Mouse (Mus musculus) midbrain, embryonic 16.5 days (tissue): ENCODE measurements at regions not wholly inside any gene's neighbourhood (a gene's known extent, or its start where the extent isn't known, plus 50 kb on each side); places are given as distances from the start of the nearest gene placed in this dataset.
A peak's percentile ranks its signal among the peaks of the same experiment; 100 is the strongest.

Experiments
- ATAC-seq: fragments of 200-750 bp; cut with Nextera tagmentation; 2 replicates; pipeline ENCODE4 v1.8.0; 2017; ENCODE audit warnings: moderate TSS enrichment
- H3K27ac ChIP-seq: fragments of 300-500 bp; sonication (generic); 2 replicates; pipeline ENCODE4 v1.5.1; 2014; ENCODE audit warnings: mild to moderate bottlenecking, low read length, mixed read lengths
- H3K27me3 ChIP-seq: fragments of 300-500 bp; sonication (generic); 2 replicates; pipeline ENCODE4 v1.6.1; 2014; ENCODE audit warnings: low read depth, low read length, mixed read lengths; ENCODE audit not compliant: control insufficient read depth, insufficient read depth
- H3K36me3 ChIP-seq: fragments of 300-500 bp; sonication (generic); 2 replicates; pipeline ENCODE4 v1.6.1; 2014; ENCODE audit warnings: mild to moderate bottlenecking, low read length, moderate library complexity, mixed read lengths; ENCODE audit not compliant: control insufficient read depth, insufficient read depth
- H3K4me1 ChIP-seq: fragments of 300-500 bp; sonication (generic); 2 replicates; pipeline ENCODE4 v1.6.1; 2014; ENCODE audit warnings: mild to moderate bottlenecking, low read length, mixed read lengths; ENCODE audit not compliant: control insufficient read depth, insufficient read depth
- H3K4me2 ChIP-seq: fragments of 300-500 bp; sonication (generic); 2 replicates; pipeline ENCODE4 v1.6.1; 2014; ENCODE audit warnings: mild to moderate bottlenecking, low read length, mixed read lengths
- H3K4me3 ChIP-seq: fragments of 300-500 bp; sonication (generic); 2 replicates; pipeline ENCODE4 v1.5.1; 2014; ENCODE audit warnings: low read depth, mild to moderate bottlenecking, low read length, moderate library complexity, mixed read lengths
- H3K9ac ChIP-seq: fragments of 300-500 bp; sonication (generic); 2 replicates; pipeline ENCODE4 v1.6.1; 2014; ENCODE audit warnings: low read depth, low read length, mixed read lengths
- H3K9me3 ChIP-seq: fragments of 300-500 bp; sonication (generic); replicated peaks from 2 replicates; pipeline ENCODE4 v1.6.1; 2014; ENCODE audit warnings: mild to moderate bottlenecking, low read length, mixed read lengths; ENCODE audit not compliant: control insufficient read depth, poor library complexity, severe bottlenecking
- WGBS: fragments of 180-500 bp; shearing (Covaris S2); extraction: QIAGEN DNeasy Blood & Tissue Kit; methylation state at CpG from one replicate; pipeline ENCODE4 v1.1.7; 2014; 5-methylcytosine and 5-hydroxymethylcytosine counted together

DNA sequence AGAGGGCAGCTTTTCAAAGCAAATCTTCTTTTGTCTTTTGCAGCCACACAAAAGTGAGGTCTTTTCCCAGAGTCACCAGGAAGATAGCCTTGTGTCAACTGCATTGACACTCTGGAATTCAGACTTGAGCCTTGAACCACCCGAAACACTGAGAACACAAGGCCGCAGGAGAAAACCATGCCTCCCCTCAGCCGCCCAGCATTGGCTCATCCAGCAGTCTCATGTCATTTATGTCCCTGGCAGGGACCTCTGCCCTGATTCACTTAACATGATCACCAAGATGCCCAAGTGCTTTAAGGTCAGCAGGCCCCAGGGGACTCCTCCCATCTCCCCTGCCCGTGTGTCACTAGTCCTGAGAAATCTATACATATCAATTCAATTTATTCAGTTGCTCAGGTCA, 173.1 kb upstream of the Kdm8 start:
- 68% methylated on average over 4 of the region's 4 CpGs for WGBS
- no peak overlapping the region for H3K9ac ChIP-seq
- no peak for ATAC-seq

GRCm38 (mm10) chr7:125281371-125281770, 163.1 kb upstream of the Kdm8 start:
- no peak overlapping the region for H3K4me2 ChIP-seq
- no peaks in the 10 kb centered on the region for H3K4me1 ChIP-seq
- no peaks in the 10 kb centered on the region for H3K36me3 ChIP-seq
- no peaks in the 10 kb centered on the region for H3K9me3 ChIP-seq
- H3K9ac ChIP-seq: no peak overlapping the region
- no peaks in the 10 kb centered on the region for H3K27me3 ChIP-seq
- ATAC-seq: no peak
- H3K27ac ChIP-seq: no peak overlapping the region
- no peak overlapping the region for H3K4me3 ChIP-seq
- whole genome bisulfite sequencing: 82% methylated on average over 3 of the region's 3 CpGs

More for the DNA sequence above, 173.1 kb upstream of the Kdm8 start:
- H3K4me1 ChIP-seq: no peaks in the 10 kb centered on the region
- no peak overlapping the region for H3K4me3 ChIP-seq
- H3K9me3 ChIP-seq: no peaks in the 10 kb centered on the region
- H3K27ac ChIP-seq: no peak overlapping the region
- no peaks in the 10 kb centered on the region for H3K36me3 ChIP-seq
- H3K4me2 ChIP-seq: no peak overlapping the region
- H3K27me3 ChIP-seq: no peaks in the 10 kb centered on the region

GRCm38 (mm10) chr7:125295226-125295625, 149.2 kb upstream of the Kdm8 start:
- no peak overlapping the region for H3K27ac ChIP-seq
- H3K36me3 ChIP-seq: no peaks in the 10 kb centered on the region
- no peak overlapping the region for H3K4me3 ChIP-seq
- ATAC-seq: no peak
- 67% methylated on average over 2 of the region's 2 CpGs for WGBS
- no peaks in the 10 kb centered on the region for H3K27me3 ChIP-seq
- H3K4me2 ChIP-seq: no peak overlapping the region
- H3K9ac ChIP-seq: no peak overlapping the region
- H3K9me3 ChIP-seq: no peaks in the 10 kb centered on the region
- H3K4me1 ChIP-seq: no peaks in the 10 kb centered on the region

GRCm38 (mm10) chr7:125308433-125308832, 136.0 kb upstream of the Kdm8 start:
- Histone ChIP-seq H3K9me3 (no peaks in the 10 kb centered on the region), H3K9ac (no peak overlapping the region), H3K27me3 (no peaks in the 10 kb centered on the region), H3K4me1 (peaks cover 9% of the 10 kb centered on the region), H3K4me2 (no peak overlapping the region), H3K36me3 (no peaks in the 10 kb centered on the region), H3K27ac (peak overlapping the region; percentile 32; the same call in 1 of the 2 replicates), H3K4me3 (no peak overlapping the region)
- no peak for ATAC-seq
- WGBS: 58% methylated on average over 3 of the region's 3 CpGs

DNA sequence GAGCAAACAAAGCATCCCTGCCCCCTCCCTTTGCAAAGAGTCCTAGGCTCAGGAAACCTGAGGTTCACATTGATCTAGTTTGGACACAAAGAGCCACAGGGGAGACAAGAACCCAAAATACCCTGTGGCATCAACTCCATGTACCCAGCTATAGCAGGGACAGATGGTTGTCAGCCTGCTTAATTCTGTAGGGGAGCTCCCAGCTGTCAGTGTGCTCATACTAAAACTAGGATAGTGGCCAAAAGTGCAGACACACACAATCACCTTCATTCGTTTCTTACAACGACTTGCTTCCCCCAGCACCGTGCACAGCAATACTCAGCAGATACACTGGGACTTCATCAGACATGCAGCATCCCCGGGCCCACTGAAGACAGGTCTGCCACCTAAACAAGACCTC, 133.5 kb upstream of the Kdm8 start:
- Histone ChIP-seq H3K27me3 (no peaks in the 10 kb centered on the region), H3K27ac (no peak overlapping the region), H3K4me3 (no peak overlapping the region), H3K4me1 (peaks cover 9% of the 10 kb centered on the region), H3K9me3 (no peaks in the 10 kb centered on the region), H3K36me3 (no peaks in the 10 kb centered on the region), H3K4me2 (no peak overlapping the region), H3K9ac (no peak overlapping the region)
- no peak for ATAC-seq
- 80% methylated on average over 4 of the region's 4 CpGs for WGBS

DNA sequence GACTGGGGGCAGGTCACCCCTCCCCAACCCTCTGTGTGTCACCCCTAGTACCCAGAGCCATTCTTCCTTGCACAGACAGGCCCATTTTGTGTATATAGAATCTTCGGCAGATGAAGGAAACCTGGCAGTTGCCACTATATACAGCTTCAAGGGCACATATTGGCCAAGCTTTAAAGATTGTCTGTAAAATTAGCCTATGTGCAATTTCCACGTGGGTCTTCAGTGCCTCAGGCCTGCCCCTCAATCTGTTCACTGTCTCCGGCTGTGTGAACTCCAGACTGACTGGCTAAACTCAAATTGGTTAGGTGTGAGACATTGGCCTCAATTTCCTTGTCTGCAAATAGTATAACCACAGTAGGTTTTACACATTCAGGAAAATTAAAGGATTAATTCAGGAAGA, 130.9 kb upstream of the Kdm8 start:
- Histone ChIP-seq H3K4me2 (no peak overlapping the region), H3K4me1 (peaks cover 6% of the 10 kb centered on the region), H3K9ac (no peak overlapping the region), H3K36me3 (no peaks in the 10 kb centered on the region), H3K27ac (no peak overlapping the region), H3K9me3 (no peaks in the 10 kb centered on the region), H3K4me3 (no peak overlapping the region), H3K27me3 (no peaks in the 10 kb centered on the region)
- no peak for ATAC-seq
- 90% methylated on average over 3 of the region's 3 CpGs for WGBS

- Histone ChIP-seq H3K27ac (no peak overlapping the region), H3K9ac (no peak overlapping the region), H3K4me1 (peaks cover 2% of the 10 kb centered on the region; the same call in 1 of the 2 replicates), H3K27me3 (no peaks in the 10 kb centered on the region), H3K9me3 (no peaks in the 10 kb centered on the region), H3K36me3 (no peaks in the 10 kb centered on the region), H3K4me2 (no peak overlapping the region), H3K4me3 (no peak overlapping the region)
- WGBS: 85% methylated on average over 2 of the region's 2 CpGs
- no peak for ATAC-seq
Observed at GRCm38 (mm10) chr7:125334769-125335168, 109.7 kb upstream of the Kdm8 start.

DNA sequence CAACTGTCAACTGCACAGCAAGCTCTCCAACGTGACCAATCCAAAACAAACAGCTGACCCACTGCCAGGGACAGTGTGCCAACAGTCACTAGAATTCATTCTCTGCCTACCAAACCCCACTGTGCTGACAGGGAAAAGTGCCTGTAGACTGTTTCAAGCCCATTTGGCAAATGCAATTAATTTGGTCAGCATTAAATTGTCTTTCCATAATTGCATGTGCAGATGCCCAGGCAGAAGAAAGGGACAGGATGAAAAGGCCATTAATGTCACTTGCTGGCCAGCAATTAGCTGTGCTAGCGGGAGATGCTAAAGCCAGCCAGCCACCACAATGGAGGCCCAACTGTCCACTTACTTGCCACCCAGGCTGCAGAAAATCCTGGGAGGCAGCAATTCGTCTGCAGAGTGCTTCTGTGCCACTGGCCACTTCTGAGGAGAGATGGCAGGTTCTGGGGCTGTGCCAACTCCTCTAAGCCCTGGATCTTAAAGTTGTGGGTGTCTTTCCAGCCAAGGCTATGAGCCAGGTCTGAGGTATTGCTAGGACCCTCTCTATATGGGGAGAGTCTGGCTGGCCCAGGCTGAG, 108.8 kb upstream of the Kdm8 start:
- Histone ChIP-seq H3K27me3 (no peaks in the 10 kb centered on the region), H3K27ac (no peak overlapping the region), H3K9ac (no peak overlapping the region), H3K9me3 (no peaks in the 10 kb centered on the region), H3K4me1 (peaks cover 7% of the 10 kb centered on the region; the same call in 1 of the 2 replicates), H3K36me3 (no peaks in the 10 kb centered on the region), H3K4me3 (no peak overlapping the region), H3K4me2 (no peak overlapping the region)
- ATAC-seq: peak; percentile 84; the same call in 1 of the 2 replicates
- WGBS: 32% methylated on average over 3 of the region's 3 CpGs

DNA sequence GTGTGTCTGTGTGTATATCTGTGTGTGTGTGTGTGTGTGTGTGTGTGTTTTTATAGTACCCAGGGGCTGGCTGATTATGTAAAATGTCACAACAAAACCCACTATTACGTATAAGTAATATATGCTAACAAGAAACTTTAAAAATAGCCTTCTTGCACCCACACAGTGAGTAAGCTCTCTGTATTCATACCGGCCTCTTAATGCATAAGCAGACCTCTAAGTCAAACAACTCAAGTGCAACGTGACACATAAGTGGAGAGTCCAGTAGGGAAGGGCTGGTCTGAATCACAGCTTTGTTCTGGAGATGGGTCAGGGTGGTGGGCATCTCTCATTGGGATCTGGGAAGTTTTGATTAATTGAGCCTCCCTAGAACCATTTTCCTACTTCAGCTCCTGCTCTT, 107.7 kb upstream of the Kdm8 start:
- H3K9ac ChIP-seq: no peak overlapping the region
- peaks cover 10% of the 10 kb centered on the region; the same call in 1 of the 2 replicates for H3K4me1 ChIP-seq
- no peaks in the 10 kb centered on the region for H3K36me3 ChIP-seq
- H3K9me3 ChIP-seq: no peaks in the 10 kb centered on the region
- H3K27me3 ChIP-seq: no peaks in the 10 kb centered on the region
- H3K27ac ChIP-seq: no peak overlapping the region
- no peak for ATAC-seq
- H3K4me3 ChIP-seq: no peak overlapping the region
- 79% methylated on average over 3 of the region's 3 CpGs for WGBS
- no peak overlapping the region for H3K4me2 ChIP-seq
